Mouse (Mus musculus): ENCODE measurements around the gene Kcnj5. TPM values are rescaled to one million over a fixed set of nuclear protein-coding genes. Genes with fewer than 3 reads are reported as not detected.

The Kcnj5 gene
- 0.14 and 0.25 TPM in 2 replicates for polyA plus RNA-seq (2014; fragmentation: Nextera tagmentation; extraction: Ambion mirVana)

- Histone ChIP-seq H3K4me2 (ENCODE audit: low read depth, low read length) (peak within 1 kb of the TSS; percentile 31), H3K27ac (replicated peaks; ENCODE audit: low read depth, low read length) (no peak within 1 kb of the TSS), H3K36me3 (replicated peaks; ENCODE audit: control insufficient read depth, insufficient read depth, low read depth, low read length) (no peaks in the 10 kb centered on the region), H3K9ac (replicated peaks; ENCODE audit: low read length) (peak within 1 kb of the TSS; percentile 41; the same call in 1 of the 2 replicates), H3K9me3 (replicated peaks; ENCODE audit: control insufficient read depth, low read length) (no peaks in the 10 kb centered on the region), H3K4me3 (ENCODE audit: low read depth, low read length) (peak within 1 kb of the TSS; percentile 18), H3K27me3 (ENCODE audit: control insufficient read depth, insufficient read depth, low read length) (peaks cover 33% of the 10 kb centered on the region), H3K4me1 (ENCODE audit: control insufficient read depth, insufficient read depth, low read length) (peaks cover 3% of the 10 kb centered on the region; the same call in 1 of the 2 replicates)
- DNase-seq (ENCODE audit: low spot score) (no peak), ATAC-seq (replicated peaks; ENCODE audit: insufficient number of reproducible peaks, low FRiP score, low TSS enrichment, low read depth) (no peak)
- under 1% methylated on average over 19 of the region's 20 CpGs for WGBS
Observed at GRCm38 (mm10) chr9:32344051-32344450, at the start of gene Kcnj5. TSS of gene Kcnj5 (minus strand) at chr9:32344350.

- DNase-seq (ENCODE audit: low spot score), result no peak
- Histone ChIP-seq H3K36me3 (replicated peaks; ENCODE audit: control insufficient read depth, insufficient read depth, low read depth, low read length) (no peaks in the 10 kb centered on the region), H3K27me3 (ENCODE audit: control insufficient read depth, insufficient read depth, low read length) (no peaks in the 10 kb centered on the region), H3K4me1 (ENCODE audit: control insufficient read depth, insufficient read depth, low read length) (no peaks in the 10 kb centered on the region), H3K9ac (replicated peaks; ENCODE audit: low read length) (no peak overlapping the region), H3K4me2 (ENCODE audit: low read depth, low read length) (no peak overlapping the region), H3K27ac (replicated peaks; ENCODE audit: low read depth, low read length) (no peak overlapping the region), H3K4me3 (ENCODE audit: low read depth, low read length) (no peak overlapping the region), H3K9me3 (replicated peaks; ENCODE audit: control insufficient read depth, low read length) (no peaks in the 10 kb centered on the region)
- WGBS, result 86% methylated on average over 6 of the region's 6 CpGs
- ATAC-seq (replicated peaks; ENCODE audit: insufficient number of reproducible peaks, low FRiP score, low TSS enrichment, low read depth), result no peak
Observed at GRCm38 (mm10) chr9:32392716-32393115, 48.6 kb upstream of the Kcnj5 start.

- 86% methylated on average over 9 of the region's 9 CpGs for WGBS
- no peak overlapping the region for H3K4me3 ChIP-seq (ENCODE audit: low read depth, low read length)
- no peak for ATAC-seq (replicated peaks; ENCODE audit: insufficient number of reproducible peaks, low FRiP score, low TSS enrichment, low read depth)
- DNase-seq (ENCODE audit: low spot score), result no peak
- H3K9ac ChIP-seq (replicated peaks; ENCODE audit: low read length), result no peak overlapping the region
- H3K4me1 ChIP-seq (ENCODE audit: control insufficient read depth, insufficient read depth, low read length), result no peaks in the 10 kb centered on the region
- no peak overlapping the region for H3K4me2 ChIP-seq (ENCODE audit: low read depth, low read length)
- H3K36me3 ChIP-seq (replicated peaks; ENCODE audit: control insufficient read depth, insufficient read depth, low read depth, low read length), result no peaks in the 10 kb centered on the region
- no peaks in the 10 kb centered on the region for H3K9me3 ChIP-seq (replicated peaks; ENCODE audit: control insufficient read depth, low read length)
- H3K27me3 ChIP-seq (ENCODE audit: control insufficient read depth, insufficient read depth, low read length), result no peaks in the 10 kb centered on the region
- no peak overlapping the region for H3K27ac ChIP-seq (replicated peaks; ENCODE audit: low read depth, low read length)
Observed at GRCm38 (mm10) chr9:32391701-32392100, 47.6 kb upstream of the Kcnj5 start.

- DNase-seq (ENCODE audit: low spot score) (no peak), ATAC-seq (replicated peaks; ENCODE audit: insufficient number of reproducible peaks, low FRiP score, low TSS enrichment, low read depth) (no peak)
- H3K4me3 ChIP-seq (ENCODE audit: low read depth, low read length), result no peak overlapping the region
- H3K36me3 ChIP-seq (replicated peaks; ENCODE audit: control insufficient read depth, insufficient read depth, low read depth, low read length), result no peaks in the 10 kb centered on the region
- no peak overlapping the region for H3K27ac ChIP-seq (replicated peaks; ENCODE audit: low read depth, low read length)
- 82% methylated on average over 5 of the region's 5 CpGs for WGBS
- H3K9ac ChIP-seq (replicated peaks; ENCODE audit: low read length), result no peak overlapping the region
- H3K4me1 ChIP-seq (ENCODE audit: control insufficient read depth, insufficient read depth, low read length), result no peaks in the 10 kb centered on the region
- H3K27me3 ChIP-seq (ENCODE audit: control insufficient read depth, insufficient read depth, low read length), result no peaks in the 10 kb centered on the region
- no peak overlapping the region for H3K4me2 ChIP-seq (ENCODE audit: low read depth, low read length)
- no peaks in the 10 kb centered on the region for H3K9me3 ChIP-seq (replicated peaks; ENCODE audit: control insufficient read depth, low read length)
Observed at GRCm38 (mm10) chr9:32391092-32391491, 46.9 kb upstream of the Kcnj5 start.

- Histone ChIP-seq H3K4me3 (ENCODE audit: low read depth, low read length) (no peak overlapping the region), H3K4me2 (ENCODE audit: low read depth, low read length) (no peak overlapping the region), H3K36me3 (replicated peaks; ENCODE audit: control insufficient read depth, insufficient read depth, low read depth, low read length) (no peaks in the 10 kb centered on the region), H3K4me1 (ENCODE audit: control insufficient read depth, insufficient read depth, low read length) (no peaks in the 10 kb centered on the region), H3K9ac (replicated peaks; ENCODE audit: low read length) (no peak overlapping the region), H3K27ac (replicated peaks; ENCODE audit: low read depth, low read length) (no peak overlapping the region), H3K27me3 (ENCODE audit: control insufficient read depth, insufficient read depth, low read length) (no peaks in the 10 kb centered on the region), H3K9me3 (replicated peaks; ENCODE audit: control insufficient read depth, low read length) (no peaks in the 10 kb centered on the region)
- ATAC-seq (replicated peaks; ENCODE audit: insufficient number of reproducible peaks, low FRiP score, low TSS enrichment, low read depth) (no peak), DNase-seq (ENCODE audit: low spot score) (no peak)
- WGBS, result 92% methylated on average over 1 of the region's 1 CpGs
Observed at GRCm38 (mm10) chr9:32388120-32388519, 44.0 kb upstream of the Kcnj5 start.

GRCm38 (mm10) chr9:32384906-32385305 is 40.8 kb upstream of the Kcnj5 start:
- 73% methylated on average over 4 of the region's 4 CpGs for WGBS
- Histone ChIP-seq H3K27me3 (ENCODE audit: control insufficient read depth, insufficient read depth, low read length) (no peaks in the 10 kb centered on the region), H3K9ac (replicated peaks; ENCODE audit: low read length) (no peak overlapping the region), H3K4me1 (ENCODE audit: control insufficient read depth, insufficient read depth, low read length) (no peaks in the 10 kb centered on the region), H3K4me2 (ENCODE audit: low read depth, low read length) (no peak overlapping the region), H3K4me3 (ENCODE audit: low read depth, low read length) (no peak overlapping the region), H3K9me3 (replicated peaks; ENCODE audit: control insufficient read depth, low read length) (no peaks in the 10 kb centered on the region), H3K27ac (replicated peaks; ENCODE audit: low read depth, low read length) (no peak overlapping the region), H3K36me3 (replicated peaks; ENCODE audit: control insufficient read depth, insufficient read depth, low read depth, low read length) (no peaks in the 10 kb centered on the region)
- ATAC-seq (replicated peaks; ENCODE audit: insufficient number of reproducible peaks, low FRiP score, low TSS enrichment, low read depth), result no peak
- no peak for DNase-seq (ENCODE audit: low spot score)

- DNase-seq (ENCODE audit: low spot score) (no peak), ATAC-seq (replicated peaks; ENCODE audit: insufficient number of reproducible peaks, low FRiP score, low TSS enrichment, low read depth) (no peak)
- Histone ChIP-seq H3K4me3 (ENCODE audit: low read depth, low read length) (no peak overlapping the region), H3K9ac (replicated peaks; ENCODE audit: low read length) (no peak overlapping the region), H3K36me3 (replicated peaks; ENCODE audit: control insufficient read depth, insufficient read depth, low read depth, low read length) (no peaks in the 10 kb centered on the region), H3K4me2 (ENCODE audit: low read depth, low read length) (no peak overlapping the region), H3K9me3 (replicated peaks; ENCODE audit: control insufficient read depth, low read length) (no peaks in the 10 kb centered on the region), H3K27me3 (ENCODE audit: control insufficient read depth, insufficient read depth, low read length) (no peaks in the 10 kb centered on the region), H3K4me1 (ENCODE audit: control insufficient read depth, insufficient read depth, low read length) (no peaks in the 10 kb centered on the region), H3K27ac (replicated peaks; ENCODE audit: low read depth, low read length) (no peak overlapping the region)
- WGBS, result 89% methylated on average over 5 of the region's 5 CpGs
Observed at GRCm38 (mm10) chr9:32376863-32377590, 32.9 kb upstream of the Kcnj5 start.

GRCm38 (mm10) chr9:32376031-32376430 is 31.9 kb upstream of the Kcnj5 start:
- no peak for ATAC-seq (replicated peaks; ENCODE audit: insufficient number of reproducible peaks, low FRiP score, low TSS enrichment, low read depth)
- no peaks in the 10 kb centered on the region for H3K4me1 ChIP-seq (ENCODE audit: control insufficient read depth, insufficient read depth, low read length)
- WGBS, result 90% methylated on average over 7 of the region's 7 CpGs
- H3K4me2 ChIP-seq (ENCODE audit: low read depth, low read length), result no peak overlapping the region
- no peaks in the 10 kb centered on the region for H3K9me3 ChIP-seq (replicated peaks; ENCODE audit: control insufficient read depth, low read length)
- no peak overlapping the region for H3K27ac ChIP-seq (replicated peaks; ENCODE audit: low read depth, low read length)
- H3K9ac ChIP-seq (replicated peaks; ENCODE audit: low read length), result no peak overlapping the region
- H3K4me3 ChIP-seq (ENCODE audit: low read depth, low read length), result no peak overlapping the region
- H3K36me3 ChIP-seq (replicated peaks; ENCODE audit: control insufficient read depth, insufficient read depth, low read depth, low read length), result no peaks in the 10 kb centered on the region
- H3K27me3 ChIP-seq (ENCODE audit: control insufficient read depth, insufficient read depth, low read length), result no peaks in the 10 kb centered on the region
- DNase-seq (ENCODE audit: low spot score), result no peak
